Mouse (Mus musculus) activated CD4-positive, CD25-positive, alpha-beta regulatory T cell, adult 4 months (primary cell): Measurements from ENCODE around the gene Gm20388. TPM values are rescaled to one million over a fixed set of nuclear protein-coding genes. Genes with fewer than 3 reads are reported as not detected.
A peak's percentile ranks its signal among the peaks of the same experiment; 100 is the strongest.
"Not testable (repeated sequence)": the region's sequence is repeated elsewhere in the genome, so short reads cannot be mapped to it uniquely, and the experiment has no call there.

Source experiments
- ATAC-seq: one replicate; pipeline ENCODE4 v1.8.0; 2017
- polyA plus RNA-seq, 2 experiments: library from polyadenylated mRNA; unstranded; fragments of 100-300 nt; shearing (Covaris generic); gene quantifications; one replicate each; pipeline ENCODE4 v1.2.1; 2017

The Gm20388 gene
- polyA plus RNA-seq, 2 experiments from 2014 or later = 9.9 to 12.3 TPM

GRCm38 (mm10) chr8:121575661-121576060 lies 1665.0 kb downstream of the Gm20388 start:
- no peak for ATAC-seq

GRCm38 (mm10) chr8:121577751-121578675 lies 1667.4 kb downstream of the Gm20388 start:
- peak; percentile 7 for ATAC-seq

- ATAC-seq = peak; percentile 73
Observed at GRCm38 (mm10) chr8:121578676-121579451, 1668.2 kb downstream of the Gm20388 start, which contains the start of gene Fbxo31. Fbxo31 (minus strand) TSS chr8:121578806.

- no peak for ATAC-seq
Observed at GRCm38 (mm10) chr8:121580465-121580864, 1669.8 kb downstream of the Gm20388 start.

- ATAC-seq = no peak
Observed at GRCm38 (mm10) chr8:121583653-121584052, 1673.0 kb downstream of the Gm20388 start.

- no peak for ATAC-seq
Observed at GRCm38 (mm10) chr8:121584730-121585129, 1674.1 kb downstream of the Gm20388 start.

- peak; percentile 88 for ATAC-seq
Observed at GRCm38 (mm10) chr8:121585159-121585825, 1674.7 kb downstream of the Gm20388 start.

GRCm38 (mm10) chr8:121588750-121589149 lies 1678.1 kb downstream of the Gm20388 start:
- no peak for ATAC-seq

GRCm38 (mm10) chr8:121589205-121589726 lies 1678.6 kb downstream of the Gm20388 start:
- no peak for ATAC-seq

GRCm38 (mm10) chr8:121590203-121591177 lies 1679.8 kb downstream of the Gm20388 start, which contains the start of gene Map1lc3b:
Map1lc3b (plus strand) TSS chr8:121590361.
- ATAC-seq = peak; percentile 67

GRCm38 (mm10) chr8:121591178-121592066 lies 1680.8 kb downstream of the Gm20388 start:
- peak; percentile 35 for ATAC-seq

GRCm38 (mm10) chr8:121593293-121593692 lies 1682.7 kb downstream of the Gm20388 start:
- ATAC-seq = no peak

- ATAC-seq = no peak
Observed at GRCm38 (mm10) chr8:121593983-121594382, 1683.3 kb downstream of the Gm20388 start.

- not testable (repeated sequence) for ATAC-seq
Observed at GRCm38 (mm10) chr8:121597492-121597891, 1686.9 kb downstream of the Gm20388 start.

- no peak for ATAC-seq
Observed at GRCm38 (mm10) chr8:121598190-121598589, 1687.5 kb downstream of the Gm20388 start.

GRCm38 (mm10) chr8:121598892-121599291 lies 1688.3 kb downstream of the Gm20388 start:
- peak; percentile 78 for ATAC-seq

GRCm38 (mm10) chr8:121599842-121600241 lies 1689.2 kb downstream of the Gm20388 start:
- no peak for ATAC-seq

- no peak for ATAC-seq
Observed at GRCm38 (mm10) chr8:121602411-121602810, 1691.8 kb downstream of the Gm20388 start.

GRCm38 (mm10) chr8:121602860-121603259 lies 1692.2 kb downstream of the Gm20388 start:
- no peak for ATAC-seq

GRCm38 (mm10) chr8:121603801-121604200 lies 1693.2 kb downstream of the Gm20388 start:
- ATAC-seq = no peak
